13 mouse cellular contexts compared by ENCODE assay signal in the genomic region with DNA sequence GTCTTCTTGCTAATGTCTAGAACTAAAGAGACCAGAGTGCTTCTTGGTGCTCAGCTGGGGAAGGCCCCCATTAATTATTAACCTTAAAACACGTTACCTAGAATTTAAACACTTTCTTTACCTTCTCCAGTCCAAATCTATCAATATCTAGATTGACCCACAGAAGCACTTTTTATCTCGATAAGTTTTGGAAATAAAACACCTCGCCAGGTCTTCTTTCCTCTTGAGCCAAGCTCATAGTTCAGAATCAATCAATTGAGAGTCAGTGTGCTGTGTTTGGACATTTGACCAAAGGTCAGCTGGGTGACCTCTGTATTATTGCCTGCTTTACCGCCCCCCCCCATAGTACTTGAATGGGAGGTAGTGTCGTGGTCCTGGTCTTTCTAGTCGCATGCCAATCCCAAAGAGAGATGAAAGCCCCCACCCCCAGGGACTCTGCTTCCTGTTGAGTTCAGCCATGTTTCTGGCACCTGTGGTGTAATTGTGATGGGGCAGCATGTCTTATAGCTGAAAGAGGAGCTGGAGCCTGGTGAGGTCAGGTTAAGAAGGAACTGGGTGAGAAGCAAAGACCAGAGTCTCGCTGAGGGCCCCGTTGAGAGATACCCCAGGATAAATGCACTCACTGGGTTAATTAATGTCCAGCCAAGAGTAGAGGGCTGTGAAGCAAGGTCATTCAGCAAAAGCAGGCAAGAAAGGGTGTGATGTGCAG. TPM values are rescaled to one million over a fixed set of nuclear protein-coding genes. Genes with fewer than 3 reads are reported as not detected.
"Had no signal": no experiment of that assay in that cellular context is flagged by ENCODE, and none has a peak within 500 bp of the region (broad histone marks: within the 10 kb centered on the region; RNA-seq: fewer than 3 reads in every experiment).

No protein-coding gene starts in this region.

- H3K4me2 ChIP-seq: limb, embryonic 12.5 days; neural tube, embryonic 15.5 days had no signal

- H3K4me3 ChIP-seq: layer of hippocampus, adult 2 months; limb, embryonic 12.5 days; midbrain, embryonic 10.5 days; myocyte; neural tube, embryonic 15.5 days had no signal

- DNase-seq: kidney, adult 11 months; lung, adult 18-20 months; lung, postnatal 4 days; midbrain, embryonic 14.5 days; thymus, postnatal 4 days had no signal

- H3K9me3 ChIP-seq: limb, embryonic 12.5 days; midbrain, embryonic 10.5 days had no signal

- H3K27me3 ChIP-seq: limb, embryonic 12.5 days; neural tube, embryonic 15.5 days had no signal

- H3K27ac ChIP-seq: kidney, postnatal 0 days; layer of hippocampus, adult 2 months; limb, embryonic 12.5 days; midbrain, embryonic 10.5 days; neural tube, embryonic 15.5 days; stomach, postnatal 0 days had no signal

- H3K36me3 ChIP-seq: limb, embryonic 12.5 days; midbrain, embryonic 10.5 days; neural tube, embryonic 15.5 days had no signal

- H3K4me1 ChIP-seq: limb, embryonic 12.5 days had no signal

- H3K9ac ChIP-seq: limb, embryonic 12.5 days; neural tube, embryonic 15.5 days had no signal

RNA-seq across cellular contexts. Expression of gene Lipc, which starts 17.3 kb away (rescaled TPM):
- polyA plus RNA-seq: limb, embryonic 12.5 days; midbrain, embryonic 10.5 days; midbrain, embryonic 14.5 days; neural tube, embryonic 11.5 days had no signal
